Mouse (Mus musculus): ENCODE data around the gene Tnfsf13b. TPM values are rescaled to one million over a fixed set of nuclear protein-coding genes. Genes with fewer than 3 reads are reported as not detected.

The Tnfsf13b gene
- total and polyA plus RNA-seq, 2 experiments from 2014 or later: 0.47 to 0.93 TPM

DNA sequence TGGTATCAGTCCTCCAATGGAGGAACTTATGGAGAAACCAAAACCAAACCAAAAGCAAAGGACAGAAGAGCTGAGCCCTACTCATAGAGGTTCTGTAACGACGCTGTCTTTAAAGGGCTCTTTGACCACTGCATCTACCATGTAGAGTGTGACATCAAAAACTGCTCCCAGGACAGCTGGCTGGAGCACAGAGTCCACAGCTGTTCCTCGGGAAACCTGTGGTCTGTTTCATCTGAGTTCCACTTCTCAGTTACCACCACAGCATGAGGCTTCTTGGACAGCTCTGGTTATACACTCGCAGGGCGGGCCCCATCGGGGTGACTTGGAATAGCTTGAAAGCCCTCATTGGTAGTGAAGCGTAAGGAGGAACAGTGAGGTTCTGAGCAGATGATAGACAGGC lies 61.5 kb downstream of the Tnfsf13b start:
- Histone ChIP-seq H3K9me3 (ENCODE audit: low read length) (no peaks in the 10 kb centered on the region), H3K9ac (replicated peaks; ENCODE audit: low read length) (no peak overlapping the region), H3K27me3 (ENCODE audit: insufficient read depth, low read length) (no peaks in the 10 kb centered on the region), H3K4me2 (ENCODE audit: low read depth, low read length) (no peak overlapping the region), H3K36me3 (ENCODE audit: insufficient read depth, low read length) (no peaks in the 10 kb centered on the region), H3K27ac (no peak overlapping the region), H3K4me3 (ENCODE audit: low read length) (no peak overlapping the region), H3K4me1 (ENCODE audit: insufficient read depth, low read length) (no peaks in the 10 kb centered on the region)
- no peak for TF ChIP-seq CTCF (IDR thresholded peaks at IDR 0.05; ENCODE audit: low read depth)
- DNase-seq (ENCODE audit: low spot score): peak; percentile 47
- 65% methylated on average over 7 of the region's 7 CpGs for WGBS
- peak; percentile 35; the same call in 1 of the 2 replicates for ATAC-seq

DNA sequence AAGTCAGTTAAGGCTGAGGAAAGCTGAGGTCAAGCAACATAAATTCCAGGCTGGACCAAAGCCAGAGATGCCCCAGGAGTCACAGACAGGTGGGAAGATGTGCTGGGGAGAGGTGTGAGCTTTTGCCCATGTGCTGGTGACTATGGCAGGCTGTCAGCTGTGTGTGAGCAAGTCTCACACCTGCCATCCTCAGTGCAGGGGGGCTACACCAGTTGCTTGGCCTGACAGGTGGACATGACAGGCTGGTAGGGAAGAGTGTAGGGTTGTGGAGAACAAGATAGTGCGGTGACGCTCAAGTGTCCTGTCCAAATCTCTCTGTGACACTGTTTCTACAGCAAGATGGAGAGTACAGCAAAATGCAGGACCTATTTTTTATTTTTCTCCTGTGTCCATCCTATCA lies 66.1 kb downstream of the Tnfsf13b start:
- Histone ChIP-seq H3K4me2 (ENCODE audit: low read depth, low read length) (no peak overlapping the region), H3K36me3 (ENCODE audit: insufficient read depth, low read length) (no peaks in the 10 kb centered on the region), H3K4me1 (ENCODE audit: insufficient read depth, low read length) (no peaks in the 10 kb centered on the region), H3K27me3 (ENCODE audit: insufficient read depth, low read length) (no peaks in the 10 kb centered on the region), H3K4me3 (ENCODE audit: low read length) (no peak overlapping the region), H3K9me3 (ENCODE audit: low read length) (no peaks in the 10 kb centered on the region), H3K27ac (no peak overlapping the region), H3K9ac (replicated peaks; ENCODE audit: low read length) (no peak overlapping the region)
- no peak for ATAC-seq
- TF ChIP-seq CTCF (IDR thresholded peaks at IDR 0.05; ENCODE audit: low read depth): no peak
- DNase-seq (ENCODE audit: low spot score): no peak
- 79% methylated on average over 2 of the region's 2 CpGs for WGBS

Other genes starting within 250 kb of the Tnfsf13b start
- gene Fam155a, start 235.3 kb upstream of the Tnfsf13b start, total RNA-seq (2014; rRNA removed): 110 and 117 TPM in 2 replicates
- gene Fam155a, start 235.3 kb upstream of the Tnfsf13b start, polyA plus RNA-seq (2015; fragmentation: Nextera tagmentation; extraction: Ambion mirVana): 34.0 and 39.0 TPM in 2 replicates
- gene Gm10217, start 142.2 kb upstream of the Tnfsf13b start, total RNA-seq (2014; rRNA removed): not detected in 2 replicates
- not detected in 2 replicates for gene Gm10217, start 142.2 kb upstream of the Tnfsf13b start, polyA plus RNA-seq (2015; fragmentation: Nextera tagmentation; extraction: Ambion mirVana)
- gene Lig4, start 28.8 kb upstream of the Tnfsf13b start, total RNA-seq (2014; rRNA removed): 3.3 and 4.0 TPM in 2 replicates
- 5.7 and 6.1 TPM in 2 replicates for gene Lig4, start 28.8 kb upstream of the Tnfsf13b start, polyA plus RNA-seq (2015; fragmentation: Nextera tagmentation; extraction: Ambion mirVana)
- gene Abhd13, start 28.8 kb upstream of the Tnfsf13b start, total RNA-seq (2014; rRNA removed): 21.3 and 24.5 TPM in 2 replicates
- 13.1 and 13.4 TPM in 2 replicates for gene Abhd13, start 28.8 kb upstream of the Tnfsf13b start, polyA plus RNA-seq (2015; fragmentation: Nextera tagmentation; extraction: Ambion mirVana)
- gene Myo16, start 147.4 kb downstream of the Tnfsf13b start, total RNA-seq (2014; rRNA removed): 71.2 and 71.8 TPM in 2 replicates
- gene Myo16, start 147.4 kb downstream of the Tnfsf13b start, polyA plus RNA-seq (2015; fragmentation: Nextera tagmentation; extraction: Ambion mirVana): 8.1 and 8.7 TPM in 2 replicates

All from hindbrain, postnatal 0 days (tissue).